ENCODE assay signal across 29 mouse cellular contexts in the genomic region with DNA sequence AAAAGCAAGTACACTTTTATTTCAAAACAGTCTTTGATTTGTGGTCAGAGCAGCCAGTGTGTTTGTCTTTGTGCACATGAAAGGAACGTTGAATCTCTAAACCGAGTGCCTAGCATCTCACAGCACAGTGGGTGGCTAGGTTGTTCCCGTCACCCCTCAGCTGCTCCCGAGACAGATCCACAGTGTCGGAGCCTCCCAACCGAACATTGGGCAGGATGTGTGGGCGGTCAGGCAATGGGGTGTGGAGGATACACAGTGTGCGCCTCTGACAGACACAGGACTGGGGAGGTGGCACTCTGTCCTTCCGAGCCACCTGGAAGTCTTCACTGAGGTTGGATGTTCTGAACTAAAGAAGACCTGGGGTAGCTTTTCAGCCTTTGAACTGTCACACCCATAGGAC. TPM values are rescaled to one million over a fixed set of nuclear protein-coding genes. Genes with fewer than 3 reads are reported as not detected.
"Had no signal": no experiment of that assay in that cellular context is flagged by ENCODE, and none has a peak within 500 bp of the region (broad histone marks: within the 10 kb centered on the region; RNA-seq: fewer than 3 reads in every experiment).

No protein-coding gene starts in this region.

- H3K27me3 ChIP-seq: hindbrain, embryonic 12.5 days; intestine, embryonic 15.5 days; limb, embryonic 12.5 days; liver, embryonic 13.5 days had no signal

- H3K9ac ChIP-seq: heart, embryonic 12.5 days; hindbrain, embryonic 12.5 days; hindbrain, embryonic 14.5 days; intestine, embryonic 15.5 days; limb, embryonic 12.5 days; liver, embryonic 13.5 days; liver, embryonic 15.5 days; liver, postnatal 0 days had no signal

- H3K4me1 ChIP-seq: heart, embryonic 10.5 days; heart, embryonic 12.5 days; hindbrain, embryonic 10.5 days; hindbrain, embryonic 12.5 days; intestine, embryonic 15.5 days; limb, embryonic 10.5 days; limb, embryonic 12.5 days; liver, embryonic 13.5 days; liver, embryonic 15.5 days had no signal

- DNase-seq: gastrocnemius, postnatal 14 days; gastrocnemius, postnatal 36 days; heart, adult 18-20 months; heart, postnatal 10 days; heart, postnatal 4 days; kidney, postnatal 25 days; kidney, postnatal 4 days; liver; liver, embryonic 13.5 days; liver, postnatal 0 days had no signal

- H3K4me2 ChIP-seq: heart, embryonic 12.5 days; hindbrain, embryonic 12.5 days; hindbrain, embryonic 14.5 days; intestine, embryonic 15.5 days; limb, embryonic 12.5 days; liver, embryonic 11.5 days; liver, embryonic 13.5 days; liver, embryonic 15.5 days had no signal

- H3K27ac ChIP-seq: heart, embryonic 10.5 days; hindbrain, embryonic 10.5 days; hindbrain, embryonic 12.5 days; hindbrain, embryonic 14.5 days; intestine, embryonic 15.5 days; layer of hippocampus, adult 2 months; left cerebral cortex, adult 2 months; limb, embryonic 10.5 days; limb, embryonic 12.5 days; liver, embryonic 13.5 days; liver, embryonic 15.5 days had no signal

- ATAC-seq: hindbrain, embryonic 16.5 days; inflammation-experienced regulatory T-cells, adult 6 months; intestine, embryonic 15.5 days; intestine, postnatal 0 days; liver, postnatal 0 days had no signal

- H3K4me3 ChIP-seq: heart, embryonic 10.5 days; heart, embryonic 12.5 days; hindbrain, embryonic 10.5 days; hindbrain, embryonic 12.5 days; intestine, embryonic 15.5 days; layer of hippocampus, adult 2 months; left cerebral cortex, adult 2 months; limb, embryonic 10.5 days; limb, embryonic 12.5 days; liver, embryonic 13.5 days; liver, embryonic 15.5 days had no signal

- H3K9me3 ChIP-seq: hindbrain, embryonic 12.5 days; intestine, embryonic 15.5 days; limb, embryonic 10.5 days; limb, embryonic 12.5 days; liver, embryonic 15.5 days had no signal

RNA-seq across cellular contexts. Expression of gene Dbndd1, which starts 9.6 kb away (rescaled TPM):
- total RNA-seq: gastrocnemius, adult 18-20 months; gastrocnemius, adult 8-10 months; gastrocnemius, postnatal 14 days; gastrocnemius, postnatal 36 days; heart, adult 18-20 months; heart, adult 8-10 months; heart, postnatal 10 days; heart, postnatal 25 days; heart, postnatal 4 days had no signal
- polyA plus RNA-seq: liver, postnatal 0 days had no signal
